Mouse (Mus musculus) liver, embryonic 14.5 days (tissue): ENCODE measurements around the gene Gm45808.

Experiments
- CTCF ChIP-seq: IDR thresholded peaks from 2 replicates; pipeline ENCODE4 v1.5.1; 2016; ENCODE audit warnings: antibody characterized with exemption, low read depth, control low read depth
- EP300 ChIP-seq: IDR thresholded peaks from 2 replicates; pipeline ENCODE4 v1.6.1; 2016; ENCODE audit warnings: antibody characterized with exemption, low read depth

- TF ChIP-seq CTCF (no peak), EP300 (no peak)
These were observed 60.1 kb downstream of the Gm45808 start for GRCm38 (mm10) chr7:45426556-45426955.
